Mouse (Mus musculus): ENCODE data around the gene Ttc23. TPM values are rescaled to one million over a fixed set of nuclear protein-coding genes. Genes with fewer than 3 reads are reported as not detected.

Gene Ttc23
- polyA plus RNA-seq, 1 experiment from 2014 or later, result 34.1 TPM

DNA sequence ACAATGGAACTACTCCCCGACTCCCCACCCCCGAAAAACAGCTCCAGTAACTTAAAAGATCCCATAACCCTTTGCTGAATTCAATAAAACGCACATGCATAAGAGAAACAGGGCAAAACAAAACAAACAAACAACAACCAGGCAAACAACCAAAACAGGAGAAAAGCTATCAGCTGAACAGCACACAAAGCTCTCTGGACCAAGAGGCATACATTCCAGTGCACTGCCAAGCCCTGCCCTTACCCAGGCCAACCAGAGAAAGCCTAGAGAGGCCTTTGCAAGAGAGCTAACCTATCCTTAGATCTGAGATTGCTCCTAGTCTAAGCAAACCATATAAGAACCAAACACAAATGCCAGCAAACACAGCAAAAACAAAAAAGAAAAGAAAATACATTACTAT, 25.1 kb upstream of the Ttc23 start:
- H3K36me3 ChIP-seq, result peaks cover 3% of the 10 kb centered on the region; the same call in 1 of the 2 replicates
- H3K9ac ChIP-seq, result no peak overlapping the region
- H3K27me3 ChIP-seq, result no peaks in the 10 kb centered on the region
- no peak overlapping the region for H3K27ac ChIP-seq
- no peak overlapping the region for H3K4me2 ChIP-seq
- no peaks in the 10 kb centered on the region for H3K9me3 ChIP-seq
- ATAC-seq (ENCODE audit: insufficient number of reproducible peaks, low FRiP score, low TSS enrichment, low read depth), result no peak
- 54% methylated on average over 3 of the region's 3 CpGs for WGBS
- H3K4me3 ChIP-seq, result no peak overlapping the region
- peaks cover 13% of the 10 kb centered on the region; the same call in 1 of the 2 replicates for H3K4me1 ChIP-seq

DNA sequence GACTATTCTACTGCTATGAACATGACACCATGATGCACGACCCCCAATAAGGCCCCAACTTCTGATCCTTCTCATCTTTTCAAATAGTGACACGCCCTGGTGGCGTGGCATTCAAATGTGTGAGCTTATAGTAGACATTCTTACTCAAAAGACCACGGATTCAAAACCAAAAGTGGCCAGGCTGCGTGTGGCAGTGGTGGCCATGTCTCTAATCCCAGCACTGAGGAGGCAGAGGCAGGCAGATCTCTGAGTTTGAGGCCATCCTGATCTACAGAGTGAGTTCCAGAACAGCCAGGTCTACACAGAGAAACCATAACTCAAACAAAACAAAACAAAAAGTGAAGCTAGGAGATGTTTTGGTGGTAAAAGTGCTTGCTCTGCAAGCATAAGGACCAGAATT, 20.5 kb upstream of the Ttc23 start:
- H3K4me3 ChIP-seq, result no peak overlapping the region
- H3K36me3 ChIP-seq, result peaks cover 5% of the 10 kb centered on the region; the same call in 1 of the 2 replicates
- WGBS, result 85% methylated on average over 5 of the region's 5 CpGs
- no peaks in the 10 kb centered on the region for H3K9me3 ChIP-seq
- H3K27ac ChIP-seq, result no peak overlapping the region
- H3K4me1 ChIP-seq, result 0 out of 2 replicates have a peak, but pooled peaks cover 10% of the 10 kb centered on the region
- no peak for ATAC-seq (ENCODE audit: insufficient number of reproducible peaks, low FRiP score, low TSS enrichment, low read depth)
- no peak overlapping the region for H3K9ac ChIP-seq
- H3K4me2 ChIP-seq, result no peak overlapping the region
- H3K27me3 ChIP-seq, result no peaks in the 10 kb centered on the region

DNA sequence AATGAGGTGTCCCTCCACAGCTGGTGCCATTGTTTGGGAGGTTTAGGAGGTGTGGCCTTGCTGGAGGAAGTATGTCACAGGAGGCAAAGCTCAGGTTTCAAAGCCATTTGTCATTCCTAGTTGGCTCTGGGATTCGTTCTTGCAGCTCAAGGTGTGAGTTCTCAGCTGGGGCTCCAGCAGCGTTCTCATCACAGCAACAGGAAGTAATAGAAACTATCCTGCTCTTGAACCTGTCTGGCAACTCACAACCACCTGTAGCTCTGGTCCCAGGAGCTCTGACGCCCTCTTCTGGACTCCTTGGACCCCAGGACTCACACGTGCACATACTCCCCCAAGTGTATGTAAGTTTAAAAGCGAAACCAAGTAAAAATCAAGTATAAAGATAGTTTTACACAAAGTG, 17.5 kb upstream of the Ttc23 start:
- WGBS, result 43% methylated on average over 5 of the region's 5 CpGs
- no peak for ATAC-seq (ENCODE audit: insufficient number of reproducible peaks, low FRiP score, low TSS enrichment, low read depth)

DNA sequence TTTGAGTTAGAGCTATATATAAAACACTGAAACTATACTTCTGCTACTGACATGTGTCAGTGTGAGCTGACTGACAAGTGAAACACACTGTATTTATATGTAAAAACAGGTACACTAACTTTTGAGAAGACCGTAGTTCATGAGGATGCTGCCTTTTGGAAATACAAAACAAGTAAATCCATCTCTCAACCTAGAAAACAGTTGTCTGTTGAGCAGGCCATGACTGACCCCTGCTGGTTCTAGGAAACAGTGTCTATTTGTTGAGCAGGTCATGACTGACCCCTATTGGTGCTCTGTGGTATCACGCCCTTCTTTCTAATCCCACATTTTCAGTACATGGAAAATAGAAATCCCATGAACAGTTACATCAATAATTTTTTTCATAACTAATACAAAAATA, 16.4 kb upstream of the Ttc23 start:
- H3K9ac ChIP-seq, result no peak overlapping the region
- no peak overlapping the region for H3K4me3 ChIP-seq
- no peak overlapping the region for H3K27ac ChIP-seq
- H3K4me2 ChIP-seq, result no peak overlapping the region
- no peaks in the 10 kb centered on the region for H3K9me3 ChIP-seq
- H3K36me3 ChIP-seq, result peaks cover 11% of the 10 kb centered on the region; the same call in 1 of the 2 replicates
- H3K4me1 ChIP-seq, result 0 out of 2 replicates have a peak, but pooled peaks cover 6% of the 10 kb centered on the region
- no peaks in the 10 kb centered on the region for H3K27me3 ChIP-seq
- WGBS, result 12% methylated on average over 2 of the region's 2 CpGs
- ATAC-seq (ENCODE audit: insufficient number of reproducible peaks, low FRiP score, low TSS enrichment, low read depth), result no peak

More for the DNA sequence above, 17.5 kb upstream of the Ttc23 start:
- Histone ChIP-seq H3K27ac (no peak overlapping the region), H3K9ac (no peak overlapping the region), H3K4me1 (0 out of 2 replicates have a peak, but pooled peaks cover 6% of the 10 kb centered on the region), H3K27me3 (no peaks in the 10 kb centered on the region), H3K4me3 (no peak overlapping the region), H3K9me3 (no peaks in the 10 kb centered on the region), H3K36me3 (peaks cover 10% of the 10 kb centered on the region; the same call in 1 of the 2 replicates), H3K4me2 (no peak overlapping the region)

DNA sequence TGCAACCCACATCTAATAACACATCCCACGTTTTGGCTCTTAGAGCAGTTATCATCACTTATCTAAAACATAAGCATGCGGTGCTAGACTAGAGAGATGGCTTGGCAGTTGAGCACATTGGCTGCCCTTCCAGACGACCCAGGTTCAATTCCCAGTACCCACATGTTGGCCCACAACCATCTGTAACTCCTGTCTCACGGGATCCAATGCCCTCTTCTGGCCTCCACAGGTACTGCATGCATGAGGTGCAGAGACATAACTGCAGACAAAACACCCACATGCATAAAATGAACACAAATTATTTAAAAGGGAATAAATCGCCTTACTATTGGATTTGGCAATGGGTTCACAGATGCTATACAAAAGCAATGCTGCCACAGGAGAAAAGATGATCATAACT, 14.8 kb upstream of the Ttc23 start:
- no peak overlapping the region for H3K4me3 ChIP-seq
- ATAC-seq (ENCODE audit: insufficient number of reproducible peaks, low FRiP score, low TSS enrichment, low read depth), result no peak
- H3K9me3 ChIP-seq, result no peaks in the 10 kb centered on the region
- H3K4me2 ChIP-seq, result no peak overlapping the region
- 0 out of 2 replicates have a peak, but pooled peaks cover 6% of the 10 kb centered on the region for H3K4me1 ChIP-seq
- no peaks in the 10 kb centered on the region for H3K27me3 ChIP-seq
- H3K36me3 ChIP-seq, result peaks cover 8% of the 10 kb centered on the region; the same call in 1 of the 2 replicates
- H3K9ac ChIP-seq, result no peak overlapping the region
- 81% methylated on average over 5 of the region's 5 CpGs for WGBS
- H3K27ac ChIP-seq, result no peak overlapping the region

DNA sequence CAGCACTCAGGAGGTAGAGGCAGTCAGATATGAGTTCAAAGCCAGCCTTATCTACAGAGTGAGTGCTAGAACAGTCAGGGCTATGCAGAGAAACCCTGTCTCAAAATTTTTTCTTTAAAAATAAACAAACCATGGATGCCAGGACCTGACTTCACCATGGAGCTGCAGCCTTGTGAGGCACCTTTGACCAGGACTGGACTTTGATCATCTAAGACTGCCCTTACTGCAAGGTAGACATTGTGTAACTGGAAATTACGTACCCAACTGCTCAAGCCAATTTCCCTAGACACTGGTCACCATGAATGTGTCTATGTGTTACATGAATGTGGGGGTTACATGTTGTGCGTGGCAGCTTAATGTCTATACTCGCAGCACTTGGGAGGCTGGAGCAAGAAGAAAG, 13.0 kb upstream of the Ttc23 start:
- no peaks in the 10 kb centered on the region for H3K9me3 ChIP-seq
- H3K27me3 ChIP-seq, result no peaks in the 10 kb centered on the region
- 0 out of 2 replicates have a peak, but pooled peaks cover 6% of the 10 kb centered on the region for H3K4me1 ChIP-seq
- no peak overlapping the region for H3K9ac ChIP-seq
- no peak overlapping the region for H3K4me2 ChIP-seq
- H3K36me3 ChIP-seq, result 0 out of 2 replicates have a peak, but pooled peaks cover 8% of the 10 kb centered on the region
- 95% methylated on average over 3 of the region's 3 CpGs for WGBS
- no peak overlapping the region for H3K4me3 ChIP-seq
- no peak overlapping the region for H3K27ac ChIP-seq
- no peak for ATAC-seq (ENCODE audit: insufficient number of reproducible peaks, low FRiP score, low TSS enrichment, low read depth)

DNA sequence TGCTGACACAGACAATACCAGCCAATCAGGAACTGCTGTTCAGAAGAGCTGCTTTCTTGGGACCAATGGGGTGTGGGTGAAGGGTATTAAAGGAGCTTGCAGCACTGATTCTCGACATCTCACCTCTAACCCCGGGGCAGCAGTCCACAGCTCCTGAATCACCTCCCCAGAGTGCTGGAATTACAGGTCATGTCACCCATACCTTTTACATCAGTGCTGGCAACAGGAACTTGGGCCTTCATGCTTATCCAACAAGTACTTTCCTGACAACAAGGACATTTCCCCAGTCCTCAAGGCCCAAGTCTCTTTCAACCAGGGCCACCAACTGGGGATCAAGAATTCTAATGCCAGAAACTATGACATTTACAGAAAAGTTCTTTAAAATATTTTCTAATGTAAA, 11.0 kb upstream of the Ttc23 start:
- Histone ChIP-seq H3K4me2 (no peak overlapping the region), H3K9me3 (no peaks in the 10 kb centered on the region), H3K4me3 (no peak overlapping the region), H3K4me1 (no peaks in the 10 kb centered on the region), H3K9ac (no peak overlapping the region), H3K27me3 (no peaks in the 10 kb centered on the region), H3K36me3 (peaks cover 12% of the 10 kb centered on the region; the same call in 1 of the 2 replicates), H3K27ac (no peak overlapping the region)
- WGBS, result 78% methylated on average over 2 of the region's 2 CpGs
- no peak for ATAC-seq (ENCODE audit: insufficient number of reproducible peaks, low FRiP score, low TSS enrichment, low read depth)

DNA sequence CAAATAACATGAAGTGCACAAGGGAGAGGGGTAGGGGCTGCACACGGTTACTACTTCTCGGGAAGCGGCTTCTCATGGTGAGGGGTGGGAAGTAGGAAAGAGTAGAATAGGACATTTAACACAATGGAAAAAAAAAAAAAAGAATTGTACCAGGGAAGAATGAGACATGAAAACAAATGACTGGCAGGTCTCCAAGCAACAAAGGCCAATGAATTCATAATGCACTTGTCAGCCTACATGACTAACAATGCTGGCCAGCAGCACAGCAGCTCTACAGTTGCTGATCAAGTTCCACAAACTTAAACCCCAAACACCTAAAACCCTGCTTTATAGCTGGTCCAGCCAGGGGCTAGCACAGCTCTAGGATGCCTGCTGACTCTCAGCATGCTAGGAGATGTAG, 8.2 kb upstream of the Ttc23 start:
- Histone ChIP-seq H3K9me3 (no peaks in the 10 kb centered on the region), H3K36me3 (peaks cover 7% of the 10 kb centered on the region; the same call in 1 of the 2 replicates), H3K4me1 (peaks cover under 1% of the 10 kb centered on the region; the same call in 1 of the 2 replicates), H3K27ac (no peak overlapping the region), H3K4me2 (no peak overlapping the region), H3K27me3 (no peaks in the 10 kb centered on the region), H3K9ac (no peak overlapping the region), H3K4me3 (no peak overlapping the region)
- no peak for ATAC-seq (ENCODE audit: insufficient number of reproducible peaks, low FRiP score, low TSS enrichment, low read depth)
- 88% methylated on average over 3 of the region's 3 CpGs for WGBS

DNA sequence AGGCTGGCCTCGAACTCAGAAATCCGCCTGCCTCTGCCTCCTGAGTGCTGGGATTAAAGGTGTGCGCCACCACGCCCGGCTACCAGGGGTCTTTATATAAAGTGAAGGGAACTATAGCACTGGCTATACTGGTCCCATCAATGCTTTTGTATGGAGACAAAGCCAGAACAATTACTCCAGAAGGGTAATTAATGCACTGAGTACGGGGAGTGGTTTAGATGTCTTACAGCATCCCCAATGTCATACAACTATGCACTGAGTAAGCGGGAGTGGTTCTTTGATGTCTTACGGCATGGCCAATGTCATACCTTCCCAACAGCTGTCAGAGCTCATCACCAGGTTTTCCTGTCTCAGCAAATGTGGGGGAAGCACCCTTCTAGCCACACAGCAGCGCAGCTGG, 4.3 kb upstream of the Ttc23 start:
- peaks cover 13% of the 10 kb centered on the region for H3K4me1 ChIP-seq
- H3K4me3 ChIP-seq, result no peak overlapping the region
- no peak for ATAC-seq (ENCODE audit: insufficient number of reproducible peaks, low FRiP score, low TSS enrichment, low read depth)
- H3K9me3 ChIP-seq, result no peaks in the 10 kb centered on the region
- H3K4me2 ChIP-seq, result no peak overlapping the region
- H3K9ac ChIP-seq, result no peak overlapping the region
- H3K27ac ChIP-seq, result no peak overlapping the region
- WGBS, result 87% methylated on average over 9 of the region's 9 CpGs
- peaks cover 4% of the 10 kb centered on the region; the same call in 1 of the 2 replicates for H3K36me3 ChIP-seq
- no peaks in the 10 kb centered on the region for H3K27me3 ChIP-seq

DNA sequence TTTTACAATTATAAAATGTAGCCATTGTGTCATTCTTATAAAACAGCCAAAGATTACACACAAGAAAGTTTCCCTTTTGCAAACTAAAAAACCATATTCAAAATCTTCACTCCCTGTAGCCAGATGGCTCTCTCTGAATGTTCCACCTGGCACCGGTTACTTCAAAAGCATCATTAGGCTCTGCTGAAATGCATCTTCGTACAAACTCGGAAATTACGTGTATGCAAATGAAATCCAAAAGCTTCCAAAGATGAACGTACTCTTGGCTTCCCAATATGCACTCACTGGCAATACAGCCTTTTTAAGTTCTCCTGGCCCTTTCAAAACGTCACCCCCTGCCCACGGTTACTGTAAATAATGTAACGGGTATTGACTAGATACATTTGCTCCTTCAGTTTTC, 2.9 kb upstream of the Ttc23 start:
- WGBS, result 29% methylated on average over 8 of the region's 8 CpGs
- no peak overlapping the region for H3K27ac ChIP-seq

GRCm38 (mm10) chr7:67644833-67645680, 2.2 kb upstream of the Ttc23 start, which contains the start of gene Lrrc28:
Lrrc28 (minus strand) TSS chr7:67645268.
- Histone ChIP-seq H3K36me3 (peaks cover 4% of the 10 kb centered on the region; the same call in 1 of the 2 replicates), H3K9ac (peak within 1 kb of the TSS; percentile 78), H3K4me1 (peaks cover 22% of the 10 kb centered on the region), H3K27me3 (no peaks in the 10 kb centered on the region), H3K4me3 (peak within 1 kb of the TSS; percentile 73), H3K4me2 (peak within 1 kb of the TSS; percentile 81), H3K9me3 (no peaks in the 10 kb centered on the region), H3K27ac (peak within 1 kb of the TSS; percentile 94)
- WGBS, result under 1% methylated on average over 55 of the region's 55 CpGs
- ATAC-seq (ENCODE audit: insufficient number of reproducible peaks, low FRiP score, low TSS enrichment, low read depth), result peak; percentile 98

More for the DNA sequence above, 2.9 kb upstream of the Ttc23 start:
- peak overlapping the region; percentile 73 for H3K4me3 ChIP-seq
- peaks cover 4% of the 10 kb centered on the region; the same call in 1 of the 2 replicates for H3K36me3 ChIP-seq
- no peaks in the 10 kb centered on the region for H3K9me3 ChIP-seq
- peak overlapping the region; percentile 70 for H3K9ac ChIP-seq
- H3K4me1 ChIP-seq, result peaks cover 17% of the 10 kb centered on the region
- H3K27me3 ChIP-seq, result no peaks in the 10 kb centered on the region
- ATAC-seq (ENCODE audit: insufficient number of reproducible peaks, low FRiP score, low TSS enrichment, low read depth), result no peak
- peak overlapping the region; percentile 50 for H3K4me2 ChIP-seq

DNA sequence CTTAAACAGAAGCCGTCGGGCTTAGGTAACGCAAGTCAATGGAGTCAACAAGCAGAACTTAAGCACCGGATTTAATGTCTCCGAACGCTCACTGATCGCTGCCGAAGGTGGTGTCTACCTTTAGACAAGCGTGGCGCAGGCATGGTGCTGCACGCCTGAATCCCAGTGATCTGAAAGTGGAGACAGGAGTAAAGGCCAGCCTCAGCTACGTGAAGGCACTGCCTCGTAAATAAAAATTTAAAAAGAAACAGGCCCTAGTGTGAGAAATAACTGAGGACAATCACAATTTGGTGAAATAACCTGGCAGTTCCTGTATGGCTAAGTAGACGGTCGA, 1.6 kb upstream of the Ttc23 start:
- no peaks in the 10 kb centered on the region for H3K27me3 ChIP-seq
- peak overlapping the region; percentile 73 for H3K4me3 ChIP-seq
- peaks cover 23% of the 10 kb centered on the region for H3K4me1 ChIP-seq
- peak overlapping the region; percentile 81 for H3K4me2 ChIP-seq
- WGBS, result under 1% methylated on average over 15 of the region's 15 CpGs
- peak overlapping the region; percentile 94 for H3K27ac ChIP-seq
- ATAC-seq (ENCODE audit: insufficient number of reproducible peaks, low FRiP score, low TSS enrichment, low read depth), result no peak; the same call in 1 of the 2 replicates
- no peaks in the 10 kb centered on the region for H3K9me3 ChIP-seq
- H3K9ac ChIP-seq, result peak overlapping the region; percentile 78
- H3K36me3 ChIP-seq, result peaks cover 3% of the 10 kb centered on the region; the same call in 1 of the 2 replicates
